Mouse (Mus musculus) small intestine, adult 2 months (tissue): ENCODE measurements around the gene Prmt1. TPM values are rescaled to one million over a fixed set of nuclear protein-coding genes. Genes with fewer than 3 reads are reported as not detected.

Experiments
- H3K27ac ChIP-seq: fragments of 200-500 bp; 2 replicates; pipeline ENCODE4 v1.5.1; 2012; ENCODE audit warnings: low read depth, low read length, control low read depth, inconsistent platforms; ENCODE audit not compliant: insufficient read depth
- H3K27me3 ChIP-seq: fragments of 200-500 bp; 2 replicates; pipeline ENCODE4 v1.6.1; 2012; ENCODE audit warnings: mild to moderate bottlenecking, moderate library complexity, low read length, inconsistent platforms; ENCODE audit not compliant: control insufficient read depth, insufficient read depth
- H3K36me3 ChIP-seq: fragments of 200-500 bp; 2 replicates; pipeline ENCODE4 v1.6.1; 2012; ENCODE audit warnings: mild to moderate bottlenecking, low read length, control low read depth, inconsistent platforms; ENCODE audit not compliant: control insufficient read depth, insufficient read depth
- H3K4me1 ChIP-seq: fragments of 200-500 bp; 2 replicates; pipeline ENCODE4 v1.6.1; 2012; ENCODE audit warnings: low read length, inconsistent platforms, mixed read lengths; ENCODE audit not compliant: control insufficient read depth, insufficient read depth, insufficient read length
- H3K4me3 ChIP-seq: fragments of 200-500 bp; 2 replicates; pipeline ENCODE4 v1.5.1; 2012; ENCODE audit warnings: low read depth, mild to moderate bottlenecking, control low read depth, inconsistent platforms, low read length, moderate library complexity
- CTCF ChIP-seq: fragments of 200-500 bp; IDR thresholded peaks from 2 replicates; pipeline ENCODE4 v1.5.1; 2012; ENCODE audit warnings: low read depth, mild to moderate bottlenecking, control low read depth, inconsistent platforms, low read length, moderate library complexity, mixed read lengths; ENCODE audit not compliant: insufficient replicate concordance, insufficient read length; ENCODE audit errors: extremely low read depth
- POLR2A ChIP-seq: fragments of 200-500 bp; IDR thresholded peaks from 2 replicates; pipeline ENCODE4 v1.6.1; 2012; ENCODE audit warnings: low read depth, mild to moderate bottlenecking, control low read depth, inconsistent platforms, low read length, moderate library complexity
- WGBS: fragments of 180-500 bp; shearing (Covaris S2); methylation state at CpG from one replicate; pipeline ENCODE4 v1.1.7; 2018; 5-methylcytosine and 5-hydroxymethylcytosine counted together
- polyA plus RNA-seq: library from polyadenylated mRNA; depleted of rRNA; stranded (reverse); fragments of >200 nt; gene quantifications from 2 replicates; pipeline ENCODE4 v1.2.3, GENCODE M21; 2012

Prmt1 gene
- polyA plus RNA-seq, 1 experiment, result 68.6 TPM

GRCm38 (mm10) chr7:45016761-45017160, 30.4 kb upstream of the Prmt1 start:
- TF ChIP-seq CTCF (no peak), POLR2A (no peak)
- H3K4me1 ChIP-seq, result peaks cover 5% of the 10 kb centered on the region; the same call in 1 of the 2 replicates
- peaks cover 13% of the 10 kb centered on the region for H3K36me3 ChIP-seq
- peak overlapping the region; percentile 51 for H3K4me3 ChIP-seq
- under 1% methylated on average over 4 of the region's 4 CpGs for WGBS
- H3K27me3 ChIP-seq, result no peaks in the 10 kb centered on the region
- peak overlapping the region; percentile 97 for H3K27ac ChIP-seq

DNA sequence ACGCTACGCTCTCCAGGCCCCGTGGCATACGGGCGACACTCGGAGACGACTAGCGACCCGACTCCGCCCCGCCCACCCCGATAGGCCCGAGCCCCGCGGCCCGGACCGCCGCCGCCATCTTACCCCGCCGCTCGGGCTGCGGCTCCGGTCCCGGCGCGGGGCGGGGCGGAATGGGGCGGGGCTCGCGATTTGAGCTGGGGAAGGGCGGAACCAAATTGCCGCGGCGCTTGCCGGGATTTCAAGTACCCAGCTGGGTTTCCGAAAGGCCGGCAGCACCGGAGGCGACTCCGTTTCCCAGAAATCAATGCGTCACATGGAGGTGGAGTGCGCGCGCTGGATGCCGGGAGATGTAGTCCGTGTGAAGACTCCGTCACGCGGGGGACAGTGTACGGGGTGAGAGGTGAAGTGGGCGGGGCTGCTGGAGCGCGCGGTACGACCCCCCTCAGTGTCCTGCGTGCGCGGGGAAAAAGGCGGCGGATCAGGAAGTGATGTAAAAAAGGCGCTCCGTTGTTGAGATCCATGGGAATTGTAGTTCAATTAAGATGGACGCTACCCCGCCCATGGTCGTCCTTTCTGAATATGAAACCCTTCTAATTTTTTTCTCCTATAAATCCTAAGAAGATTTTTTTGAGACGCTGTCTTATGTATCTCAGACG, 29.7 kb upstream of the Prmt1 start, which contains the start of gene Scaf1:
Scaf1 (minus strand) TSS at position 407 of the 656 bp plus-strand sequence.
- Histone ChIP-seq H3K36me3 (peaks cover 18% of the 10 kb centered on the region), H3K4me1 (peaks cover 5% of the 10 kb centered on the region; the same call in 1 of the 2 replicates), H3K27ac (peak within 1 kb of the TSS; percentile 97), H3K4me3 (peak within 1 kb of the TSS; percentile 89), H3K27me3 (no peaks in the 10 kb centered on the region)
- TF ChIP-seq POLR2A (peak; percentile 57), CTCF (no peak)
- WGBS, result under 1% methylated on average over 69 of the region's 69 CpGs

DNA sequence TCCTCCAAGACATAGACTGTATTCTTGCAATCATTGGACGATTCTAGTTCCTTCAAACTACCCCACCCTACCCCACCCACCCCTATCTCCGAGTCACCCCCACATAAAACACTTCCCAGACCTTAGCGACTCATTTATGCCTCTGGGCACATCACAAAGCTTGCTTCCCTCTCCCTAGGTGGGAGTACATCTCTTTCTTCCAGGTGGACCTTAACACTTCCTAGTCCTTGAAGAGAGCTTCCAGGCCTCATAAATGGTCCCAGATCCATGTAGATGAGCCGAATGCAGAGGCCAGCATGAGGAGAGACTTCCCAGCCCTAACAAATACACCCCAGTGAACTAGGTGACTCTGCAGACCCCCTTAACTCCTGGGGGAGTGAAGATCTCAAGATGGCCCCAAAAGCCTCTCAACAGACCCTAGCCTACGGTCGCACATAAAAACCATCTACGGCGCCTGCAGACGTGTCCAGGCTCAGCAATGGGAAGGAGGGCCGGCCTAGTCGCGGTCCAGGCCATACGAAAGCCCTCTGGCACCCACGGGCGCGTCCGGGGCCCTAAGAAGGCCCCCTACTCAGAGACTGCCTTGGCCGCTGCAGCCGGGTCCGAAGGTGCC, 29.1 kb upstream of the Prmt1 start:
- TF ChIP-seq POLR2A, result no peak
- peak overlapping the region; percentile 89 for H3K4me3 ChIP-seq
- peaks cover 5% of the 10 kb centered on the region; the same call in 1 of the 2 replicates for H3K4me1 ChIP-seq
- H3K27me3 ChIP-seq, result no peaks in the 10 kb centered on the region
- under 1% methylated on average over 20 of the region's 20 CpGs for WGBS
- peak overlapping the region; percentile 64 for H3K27ac ChIP-seq
- H3K36me3 ChIP-seq, result peaks cover 23% of the 10 kb centered on the region

GRCm38 (mm10) chr7:45014096-45014451, 27.7 kb upstream of the Prmt1 start:
- H3K4me1 ChIP-seq, result peaks cover 5% of the 10 kb centered on the region; the same call in 1 of the 2 replicates
- TF ChIP-seq CTCF (no peak), POLR2A (no peak)
- WGBS, result 94% methylated on average over 3 of the region's 3 CpGs
- H3K27me3 ChIP-seq, result no peaks in the 10 kb centered on the region
- H3K27ac ChIP-seq, result no peak overlapping the region
- no peak overlapping the region for H3K4me3 ChIP-seq
- H3K36me3 ChIP-seq, result peaks cover 34% of the 10 kb centered on the region

DNA sequence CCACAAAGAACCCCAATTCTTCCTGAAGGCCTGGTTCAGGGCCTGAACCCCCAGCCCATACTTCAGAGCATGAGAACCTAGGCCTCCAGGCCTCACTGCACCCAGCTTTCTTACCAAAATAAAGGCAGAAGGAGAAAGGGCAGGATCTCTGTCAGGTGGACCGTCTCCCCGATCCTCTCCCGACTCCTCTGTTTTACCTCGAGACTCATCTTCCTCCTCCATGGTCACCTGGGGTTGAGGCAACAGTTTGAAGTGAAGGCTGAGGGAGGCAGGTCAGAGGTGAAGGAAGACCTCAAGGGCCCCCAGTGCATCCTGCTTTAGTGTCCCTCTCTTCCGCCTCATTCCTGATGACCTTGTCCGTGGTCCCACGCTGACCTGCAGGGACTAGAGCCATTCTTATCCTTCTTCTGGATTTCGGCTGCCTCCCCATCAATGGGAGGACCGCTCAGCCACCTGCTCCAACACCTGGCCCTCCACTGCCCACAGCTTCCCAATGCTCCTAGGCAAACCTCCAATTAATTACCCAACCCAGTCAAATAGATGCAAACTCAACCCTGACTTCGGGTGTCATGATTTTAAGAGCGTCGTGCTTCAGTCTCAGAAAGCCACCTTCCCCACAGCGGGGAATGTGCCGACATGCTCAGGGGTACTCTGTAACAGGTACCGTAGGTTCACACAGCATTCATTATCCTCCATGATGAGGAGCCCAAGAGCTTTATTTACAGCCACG, 27.2 kb upstream of the Prmt1 start:
- H3K27me3 ChIP-seq, result no peaks in the 10 kb centered on the region
- H3K36me3 ChIP-seq, result peaks cover 39% of the 10 kb centered on the region
- 92% methylated on average over 16 of the region's 16 CpGs for WGBS
- H3K27ac ChIP-seq, result no peak overlapping the region
- 0 out of 2 replicates have a peak, but pooled peaks cover 3% of the 10 kb centered on the region for H3K4me1 ChIP-seq
- H3K4me3 ChIP-seq, result no peak overlapping the region
- TF ChIP-seq POLR2A, result no peak
- no peak for TF ChIP-seq CTCF

GRCm38 (mm10) chr7:45012824-45013223, 26.5 kb upstream of the Prmt1 start:
- Histone ChIP-seq H3K27ac (no peak overlapping the region), H3K27me3 (no peaks in the 10 kb centered on the region), H3K4me3 (no peak overlapping the region), H3K36me3 (peaks cover 46% of the 10 kb centered on the region), H3K4me1 (no peaks in the 10 kb centered on the region)
- no peak for TF ChIP-seq CTCF
- no peak for TF ChIP-seq POLR2A
- 84% methylated on average over 4 of the region's 4 CpGs for WGBS

DNA sequence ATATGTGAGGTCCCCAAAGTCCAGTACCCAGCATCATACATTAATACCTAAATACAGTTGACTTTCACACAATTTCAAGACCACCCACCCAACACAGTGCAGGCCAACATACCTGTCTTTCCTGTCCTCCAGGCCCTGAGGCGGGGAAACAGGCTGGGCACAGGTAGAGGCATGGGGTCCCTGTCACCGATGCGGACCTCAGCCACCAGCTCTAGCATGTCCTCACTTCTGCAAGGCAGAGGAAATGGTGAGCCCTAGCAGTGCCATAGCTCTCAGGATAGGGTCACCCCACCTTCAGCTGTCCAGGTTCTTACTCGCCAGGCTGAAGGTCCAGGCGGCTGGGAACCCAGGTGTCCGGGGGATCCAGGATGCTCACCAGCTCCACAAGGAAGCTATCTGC, 25.6 kb upstream of the Prmt1 start:
- no peak for TF ChIP-seq POLR2A
- TF ChIP-seq CTCF, result no peak
- Histone ChIP-seq H3K4me3 (no peak overlapping the region), H3K4me1 (no peaks in the 10 kb centered on the region), H3K27me3 (no peaks in the 10 kb centered on the region), H3K27ac (no peak overlapping the region), H3K36me3 (peaks cover 54% of the 10 kb centered on the region)
- WGBS, result 96% methylated on average over 6 of the region's 6 CpGs
